Mouse (Mus musculus) cortical plate, adult 2 months (tissue): ENCODE data around the gene Suclg2. TPM values are rescaled to one million over a fixed set of nuclear protein-coding genes. Genes with fewer than 3 reads are reported as not detected.
A peak's percentile ranks its signal among the peaks of the same experiment; 100 is the strongest.

Source experiments
- H3K27ac ChIP-seq: fragments of 200-500 bp; 2 replicates; pipeline ENCODE4 v1.5.1; 2012; ENCODE audit warnings: low read length, control low read depth, inconsistent platforms; ENCODE audit not compliant: insufficient read depth
- H3K4me1 ChIP-seq: fragments of 200-500 bp; 2 replicates; pipeline ENCODE4 v1.6.1; 2011; ENCODE audit warnings: low read length; ENCODE audit not compliant: control insufficient read depth, insufficient read depth
- H3K4me3 ChIP-seq: fragments of 200-500 bp; 2 replicates; pipeline ENCODE4 v1.5.1; 2011; ENCODE audit warnings: mild to moderate bottlenecking, low read length, control low read depth; ENCODE audit not compliant: insufficient read depth
- CTCF ChIP-seq: fragments of 200-500 bp; IDR thresholded peaks from 2 replicates; pipeline ENCODE4 v1.5.1; 2011; ENCODE audit warnings: mild to moderate bottlenecking, control low read depth, low read length; ENCODE audit not compliant: insufficient read depth; ENCODE audit errors: extremely low read depth
- POLR2A ChIP-seq: fragments of 200-500 bp; IDR thresholded peaks from 2 replicates; pipeline ENCODE4 v1.6.1; 2011; ENCODE audit warnings: mild to moderate bottlenecking, low read length, control low read depth; ENCODE audit not compliant: insufficient read depth; ENCODE audit errors: extremely low read depth
- polyA plus RNA-seq: library from polyadenylated mRNA; depleted of rRNA; stranded (reverse); fragments of >200 nt; gene quantifications from 2 replicates; pipeline ENCODE4 v1.2.3, GENCODE M21; 2012

Gene Suclg2
- polyA plus RNA-seq, 1 experiment, result 19.3 TPM

DNA sequence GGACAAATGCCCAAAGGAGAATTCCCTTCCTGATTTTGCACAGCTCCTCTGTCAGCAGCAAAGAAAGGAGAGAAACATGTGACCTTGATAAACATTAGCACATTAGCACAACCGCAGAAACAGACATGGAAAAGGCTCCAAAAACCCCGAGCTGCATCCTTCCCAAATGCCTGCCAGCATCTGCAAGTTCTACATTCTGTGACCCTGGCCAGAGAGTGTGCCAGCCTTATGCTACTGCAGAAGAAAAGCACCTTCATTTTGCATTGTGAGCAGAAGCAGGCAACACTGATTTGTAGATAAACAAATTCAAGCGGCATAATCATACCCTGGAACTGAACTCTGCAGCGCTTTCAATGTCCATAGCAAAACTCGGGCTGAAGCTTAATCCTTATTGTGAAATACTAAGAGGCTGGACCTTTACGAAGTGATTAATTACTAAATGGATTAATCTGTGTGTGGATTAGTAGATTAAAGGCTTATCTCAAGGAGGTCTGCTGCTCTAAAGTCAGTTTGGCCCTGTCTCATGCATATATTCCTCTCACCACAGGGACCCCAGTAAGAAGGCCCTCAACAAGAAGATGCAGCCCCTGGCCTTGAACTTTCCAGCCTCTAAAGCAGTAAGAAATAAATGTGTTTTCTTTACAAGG is 43.4 kb downstream of the Suclg2 start:
- no peak overlapping the region for H3K27ac ChIP-seq
- no peak for TF ChIP-seq POLR2A
- no peak for TF ChIP-seq CTCF
- no peak overlapping the region for H3K4me3 ChIP-seq

DNA sequence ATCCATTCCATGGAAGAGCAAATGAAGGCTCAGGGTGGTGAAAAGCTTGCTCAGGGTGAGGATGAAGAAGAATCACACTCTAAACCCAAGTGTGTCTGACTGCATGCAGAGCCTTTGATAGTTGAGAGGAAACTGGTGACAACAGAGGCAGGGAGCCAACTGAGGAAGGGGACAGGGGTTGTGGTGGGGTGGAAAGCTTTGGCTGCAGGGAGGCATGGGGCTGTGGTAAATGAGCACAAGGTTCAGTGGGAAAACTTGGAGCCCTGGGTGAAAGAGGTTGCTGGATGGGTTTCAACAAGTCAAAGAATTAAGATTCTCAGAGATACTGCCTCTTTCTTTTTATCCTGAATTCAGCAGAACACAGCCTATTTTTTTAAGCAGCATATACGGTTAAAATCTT is 43.9 kb downstream of the Suclg2 start:
- TF ChIP-seq CTCF (no peak), POLR2A (no peak)
- Histone ChIP-seq H3K4me1 (no peaks in the 10 kb centered on the region), H3K27ac (no peak overlapping the region), H3K4me3 (no peak overlapping the region)

More for the DNA sequence above, 43.4 kb downstream of the Suclg2 start:
- no peaks in the 10 kb centered on the region for H3K4me1 ChIP-seq

DNA sequence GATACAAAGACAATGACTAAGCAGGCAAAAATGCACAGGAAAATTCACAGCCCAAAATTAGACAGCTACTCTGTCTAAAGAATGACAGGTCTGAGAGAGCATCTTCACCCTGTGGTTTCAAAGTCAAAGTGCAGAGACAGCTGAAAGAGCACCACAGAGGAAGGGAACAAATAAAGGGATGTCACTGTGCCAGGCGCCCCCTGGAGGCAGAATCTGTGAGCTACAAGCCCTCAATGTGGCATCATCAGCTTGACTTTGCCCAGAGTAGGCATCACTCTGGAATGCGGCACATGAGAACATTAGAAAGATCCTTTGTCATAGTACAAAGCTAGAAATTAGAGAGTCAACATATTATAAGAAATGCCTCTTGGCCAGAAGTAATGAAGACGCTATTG is 49.3 kb downstream of the Suclg2 start:
- no peak overlapping the region for H3K4me3 ChIP-seq
- TF ChIP-seq POLR2A (no peak), CTCF (peak; percentile 44)

DNA sequence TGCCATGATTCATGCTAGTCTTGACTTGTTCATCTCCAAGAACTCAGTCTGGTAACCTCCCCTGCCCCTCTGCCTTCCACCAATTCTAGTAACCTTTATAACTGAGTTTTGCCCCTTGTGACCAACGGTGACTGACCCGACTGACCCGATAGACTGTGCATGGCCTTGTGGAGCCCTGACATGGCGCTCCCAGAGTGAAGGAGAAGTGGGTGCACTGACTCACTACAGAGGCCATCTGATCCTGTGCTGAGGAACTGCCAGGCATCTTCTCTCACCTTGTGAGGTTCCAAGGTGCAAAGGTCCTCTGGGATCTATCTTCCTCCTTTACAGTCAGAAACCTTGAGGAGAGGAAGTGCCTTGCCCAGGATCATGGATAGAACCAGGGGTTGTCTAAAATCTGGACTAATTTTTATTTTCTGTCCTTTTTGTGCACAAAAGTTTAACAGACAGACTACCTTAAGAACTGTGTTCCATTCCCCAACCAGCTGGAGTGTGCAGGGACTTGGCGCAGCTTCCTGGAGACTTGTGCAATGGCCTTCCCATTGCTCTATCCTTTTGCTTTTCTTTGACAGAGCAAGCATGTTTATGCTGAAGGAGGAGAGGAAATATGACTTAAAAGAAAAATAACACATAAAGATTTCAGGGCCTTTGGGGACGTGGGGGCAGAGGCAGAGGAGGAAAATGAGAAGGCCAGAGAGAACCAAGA is 49.8 kb downstream of the Suclg2 start:
- no peaks in the 10 kb centered on the region for H3K4me1 ChIP-seq
- no peak overlapping the region for H3K4me3 ChIP-seq
- no peak overlapping the region for H3K27ac ChIP-seq
- no peak for TF ChIP-seq POLR2A
- TF ChIP-seq CTCF, result no peak

More for the DNA sequence above, 49.3 kb downstream of the Suclg2 start:
- Histone ChIP-seq H3K4me1 (no peaks in the 10 kb centered on the region), H3K27ac (no peak overlapping the region)

DNA sequence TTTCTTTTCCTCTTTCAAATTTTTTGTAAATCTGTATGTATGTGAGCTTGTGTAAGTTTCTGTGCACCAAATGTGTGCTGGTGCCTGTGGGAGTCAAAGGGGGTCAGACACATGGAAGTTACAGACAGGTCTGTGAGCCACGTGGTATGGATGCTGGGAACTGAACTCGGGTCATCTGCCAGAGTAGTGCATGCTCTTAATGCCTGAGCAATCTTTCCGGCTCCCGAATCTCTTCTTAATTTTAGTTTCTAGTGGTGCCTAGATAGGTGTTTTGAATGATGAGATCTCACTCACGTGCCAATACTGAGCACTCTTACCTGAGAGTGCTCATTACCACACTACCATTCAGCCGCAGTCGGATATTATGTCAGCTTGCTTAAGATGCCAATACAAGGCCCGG is 60.9 kb downstream of the Suclg2 start:
- H3K4me1 ChIP-seq, result no peaks in the 10 kb centered on the region
- H3K4me3 ChIP-seq, result no peak overlapping the region
- H3K27ac ChIP-seq, result no peak overlapping the region
- TF ChIP-seq POLR2A (no peak), CTCF (no peak)

DNA sequence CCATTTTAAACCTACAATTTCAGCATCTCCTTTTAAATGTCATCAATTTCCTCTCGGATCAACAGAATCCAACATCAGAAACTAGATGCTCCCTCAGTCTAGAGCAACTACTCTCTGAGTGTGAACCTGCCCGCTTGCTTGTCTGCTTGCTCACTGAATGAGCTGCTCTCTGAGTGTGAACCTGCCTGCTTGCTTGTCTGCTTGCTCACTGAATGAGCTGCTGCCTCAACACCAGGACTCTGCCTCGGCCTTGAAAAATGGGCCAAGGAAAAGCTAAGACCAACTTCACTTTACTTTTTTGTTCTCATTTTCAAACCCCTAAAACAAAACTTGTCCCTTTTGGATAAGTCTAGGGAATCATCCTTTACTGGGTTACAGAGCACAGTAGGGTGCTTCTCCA is 64.9 kb downstream of the Suclg2 start:
- no peak overlapping the region for H3K27ac ChIP-seq
- no peak for TF ChIP-seq CTCF
- TF ChIP-seq POLR2A, result no peak

DNA sequence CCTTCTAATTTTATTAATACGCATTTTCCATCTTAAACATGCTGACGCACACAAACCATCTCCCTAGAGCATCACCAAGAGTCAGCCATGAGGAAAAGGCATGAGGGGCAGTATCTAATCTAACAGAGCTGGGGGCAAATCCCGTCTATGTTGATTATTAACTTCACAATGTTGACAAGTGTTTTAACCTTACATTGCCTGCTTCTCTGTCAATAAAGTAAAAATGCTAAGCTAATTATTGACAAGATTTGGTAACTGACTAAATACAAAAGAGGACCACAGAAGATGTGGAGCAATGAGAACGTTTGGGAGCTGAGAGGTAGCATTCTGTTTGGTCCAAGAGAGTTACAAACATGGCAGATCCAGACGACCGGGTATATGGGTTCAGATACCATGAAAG is 65.8 kb downstream of the Suclg2 start:
- TF ChIP-seq POLR2A, result no peak
- TF ChIP-seq CTCF, result no peak
- Histone ChIP-seq H3K4me3 (no peak overlapping the region), H3K4me1 (no peaks in the 10 kb centered on the region), H3K27ac (no peak overlapping the region)

More for the DNA sequence above, 64.9 kb downstream of the Suclg2 start:
- no peaks in the 10 kb centered on the region for H3K4me1 ChIP-seq
- H3K4me3 ChIP-seq, result no peak overlapping the region

DNA sequence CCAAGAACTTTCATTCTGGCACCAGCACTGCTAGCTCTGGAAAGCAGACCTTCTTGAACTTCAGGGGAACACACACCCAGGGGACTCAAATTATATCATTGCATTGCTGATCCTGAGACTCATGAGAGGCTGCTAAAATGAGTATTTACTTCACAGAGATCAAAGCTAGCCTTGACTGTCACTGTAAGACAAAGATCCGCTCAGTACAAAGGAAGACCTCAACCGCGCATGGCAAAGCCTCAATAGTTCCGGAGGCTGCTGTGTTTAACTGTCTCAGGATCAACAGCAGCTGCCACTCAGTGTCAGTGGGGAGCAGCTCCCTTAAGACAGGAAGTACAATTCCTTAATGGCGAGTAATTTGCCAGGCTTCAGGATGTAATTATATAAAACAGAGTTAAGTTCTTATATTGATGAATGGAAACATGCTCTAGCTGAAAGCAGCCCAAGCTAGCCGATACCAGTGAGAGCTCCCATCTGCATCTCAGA is 67.2 kb downstream of the Suclg2 start:
- Histone ChIP-seq H3K27ac (no peak overlapping the region), H3K4me1 (no peaks in the 10 kb centered on the region), H3K4me3 (no peak overlapping the region)
- no peak for TF ChIP-seq CTCF
- no peak for TF ChIP-seq POLR2A

DNA sequence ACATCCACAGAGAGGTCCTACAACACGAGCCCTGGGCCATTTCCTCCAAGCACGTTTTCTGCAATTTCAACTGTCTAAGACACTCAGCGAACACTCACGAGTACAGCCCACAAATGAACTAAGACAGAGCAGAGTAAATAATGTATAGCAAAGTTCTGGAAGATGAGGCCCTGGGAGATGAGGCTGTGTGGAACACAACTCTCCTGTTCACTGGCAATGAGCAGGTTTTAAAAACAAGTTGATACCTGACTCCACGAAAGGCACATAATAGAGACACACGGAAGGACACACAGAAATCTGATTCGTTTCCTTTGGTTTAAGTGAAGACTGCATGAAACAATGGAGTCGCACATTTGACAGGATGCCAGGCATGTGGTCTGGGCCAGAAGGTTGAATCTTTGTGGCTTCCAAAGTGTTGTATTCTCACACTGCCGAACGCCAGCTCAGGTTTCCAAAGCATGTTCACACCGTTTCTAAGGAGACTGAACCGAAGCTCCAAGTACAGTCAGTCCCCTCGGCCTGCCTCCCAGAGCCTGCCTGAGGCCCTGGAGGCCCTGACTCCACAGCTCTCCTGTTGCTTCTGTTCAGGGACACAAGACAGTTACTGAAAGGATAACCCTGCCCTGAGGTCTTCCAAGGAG is 68.4 kb downstream of the Suclg2 start:
- no peak for TF ChIP-seq CTCF
- TF ChIP-seq POLR2A, result no peak
- H3K4me3 ChIP-seq, result no peak overlapping the region
- H3K4me1 ChIP-seq, result no peaks in the 10 kb centered on the region
- no peak overlapping the region for H3K27ac ChIP-seq

DNA sequence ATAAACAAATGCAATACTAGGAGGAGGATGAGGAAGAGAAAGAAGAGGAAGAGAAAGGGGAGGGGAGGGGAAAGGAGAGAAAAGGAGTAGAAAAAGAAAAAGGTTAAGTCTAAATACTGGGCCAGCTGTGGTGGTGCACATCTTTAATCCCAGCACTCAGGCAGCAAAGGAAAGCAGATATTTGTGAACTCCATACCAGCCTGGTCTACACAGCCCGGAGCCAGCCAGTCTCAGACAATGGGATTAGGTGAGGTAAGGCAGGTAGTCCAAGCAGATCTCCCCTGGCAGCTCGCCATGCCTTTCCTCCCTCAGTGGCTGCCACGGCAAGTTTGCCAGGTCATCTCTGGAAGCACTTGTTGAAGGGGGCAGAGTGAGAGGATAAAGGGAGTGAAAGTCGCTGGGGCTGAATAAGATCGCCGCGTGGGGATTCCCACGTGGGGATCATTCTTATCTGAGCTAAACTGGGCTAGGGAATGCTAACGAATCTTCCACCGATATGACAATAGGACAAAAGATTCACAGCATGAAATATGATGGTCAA is 69.4 kb downstream of the Suclg2 start:
- Histone ChIP-seq H3K4me3 (no peak overlapping the region), H3K4me1 (no peaks in the 10 kb centered on the region), H3K27ac (no peak overlapping the region)
- TF ChIP-seq POLR2A, result no peak
- no peak for TF ChIP-seq CTCF
